22 mouse cellular contexts compared by ENCODE assay signal in the genomic region with DNA sequence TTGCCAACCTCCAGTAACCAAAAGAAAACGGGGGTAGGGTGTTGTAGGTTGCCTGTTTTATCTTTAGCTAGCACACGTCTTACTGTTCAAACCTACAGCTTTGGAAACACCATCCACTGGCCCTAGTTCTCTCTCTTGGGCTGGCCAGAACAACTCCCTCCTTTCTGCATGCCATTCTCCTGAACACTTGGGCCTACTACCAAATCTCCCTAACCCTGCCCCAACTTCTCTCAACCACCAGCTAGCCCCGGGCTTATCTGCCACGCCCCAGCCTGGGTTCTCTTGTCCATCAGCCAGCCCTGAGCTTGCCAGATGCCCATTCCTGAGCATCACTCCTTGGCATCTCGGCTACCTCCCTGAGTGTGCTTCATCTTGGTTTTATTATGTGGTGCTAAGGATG. TPM values are rescaled to one million over a fixed set of nuclear protein-coding genes. Genes with fewer than 3 reads are reported as not detected.
DNase-seq lines count a peak whose midpoint lies in the region; ATAC-seq and TF ChIP-seq lines count a peak whose summit lies in the region.
"Had no signal": no experiment of that assay in that cellular context is flagged by ENCODE, and none has a peak within 500 bp of the region (broad histone marks: within the 10 kb centered on the region; RNA-seq: fewer than 3 reads in every experiment).

No protein-coding gene starts in this region.

- no peak overlapping the region for H3K4me3 ChIP-seq in liver, embryonic 11.5 days (ENCODE audit: low read depth, low read length)
- no peak overlapping the region for H3K4me3 ChIP-seq in liver, postnatal 0 days (ENCODE audit: low read depth, low read length)
- no peak overlapping the region for H3K4me3 ChIP-seq in forebrain, embryonic 15.5 days
- H3K4me3 ChIP-seq: embryonic facial prominence, embryonic 15.5 days; heart, embryonic 13.5 days; hindbrain, embryonic 15.5 days had no signal

- H3K4me1 ChIP-seq in liver, embryonic 11.5 days (replicated peaks; ENCODE audit: control insufficient read depth, insufficient read depth, low read length): peaks cover 3% of the 10 kb centered on the region; the same call in 1 of the 2 replicates
- no peaks in the 10 kb centered on the region for H3K4me1 ChIP-seq in liver, postnatal 0 days (ENCODE audit: insufficient read depth)
- no peaks in the 10 kb centered on the region for H3K4me1 ChIP-seq in forebrain, embryonic 15.5 days
- H3K4me1 ChIP-seq: hindbrain, embryonic 15.5 days had no signal

- DNase-seq in liver, embryonic 11.5 days (ENCODE audit: low spot score): no peak
- no peak for DNase-seq in liver, postnatal 0 days
- peak; percentile 47 for DNase-seq in 3134 (ENCODE audit: extremely low read depth, insufficient read length, low spot score)
- peak; percentile 63 for DNase-seq in NIH3T3 (ENCODE audit: low read depth)
- no peak for DNase-seq in layer of hippocampus, adult 9-11 months
- DNase-seq: adrenal gland, postnatal 10 days; cerebellum, adult 11 months; cerebellum, adult 8-10 months; cerebellum, postnatal 14 days; embryo, embryonic 11 days; heart, adult 11 months; heart, postnatal 36 days had no signal

- no peaks in the 10 kb centered on the region for H3K27me3 ChIP-seq in liver, embryonic 11.5 days (replicated peaks; ENCODE audit: control insufficient read depth, insufficient read depth, low read length)
- H3K27me3 ChIP-seq in liver, postnatal 0 days (ENCODE audit: insufficient read depth, low read length): no peaks in the 10 kb centered on the region
- H3K27me3 ChIP-seq in forebrain, embryonic 15.5 days: no peaks in the 10 kb centered on the region
- H3K27me3 ChIP-seq: embryonic facial prominence, embryonic 15.5 days; hindbrain, embryonic 15.5 days had no signal

- WGBS in liver, embryonic 11.5 days: 53% methylated on average over 5 of the region's 5 CpGs
- 55% methylated on average over 5 of the region's 5 CpGs for WGBS in liver, postnatal 0 days (ENCODE audit: insufficient replicate concordance)
- 84% methylated on average over 5 of the region's 5 CpGs for WGBS in forebrain, embryonic 15.5 days

- H3K4me2 ChIP-seq in liver, embryonic 11.5 days: no peak overlapping the region
- no peak overlapping the region for H3K4me2 ChIP-seq in liver, postnatal 0 days (ENCODE audit: low read depth, low read length)
- no peak overlapping the region for H3K4me2 ChIP-seq in forebrain, embryonic 15.5 days (replicated peaks)
- H3K4me2 ChIP-seq: embryonic facial prominence, embryonic 15.5 days; heart, embryonic 13.5 days; hindbrain, embryonic 15.5 days had no signal

- H3K36me3 ChIP-seq in liver, embryonic 11.5 days (ENCODE audit: control insufficient read depth, insufficient read depth, low read length): peaks cover 4% of the 10 kb centered on the region; the same call in 1 of the 2 replicates
- H3K36me3 ChIP-seq in liver, postnatal 0 days (replicated peaks; ENCODE audit: insufficient read depth, low read length): peaks cover 40% of the 10 kb centered on the region
- H3K36me3 ChIP-seq in forebrain, embryonic 15.5 days: peaks cover 25% of the 10 kb centered on the region

- H3K9ac ChIP-seq in liver, embryonic 11.5 days (ENCODE audit: low read depth, low read length): no peak overlapping the region
- H3K9ac ChIP-seq in liver, postnatal 0 days (replicated peaks): no peak overlapping the region
- no peak overlapping the region for H3K9ac ChIP-seq in forebrain, embryonic 15.5 days (replicated peaks)
- H3K9ac ChIP-seq: embryonic facial prominence, embryonic 15.5 days; heart, embryonic 13.5 days; hindbrain, embryonic 15.5 days had no signal

- 0 out of 2 replicates have a peak, but pooled peaks have one; percentile 39 for ATAC-seq in liver, embryonic 11.5 days (replicated peaks; ENCODE audit: low FRiP score)
- no peak for ATAC-seq in liver, postnatal 0 days
- ATAC-seq in megakaryocyte-erythroid progenitor cell, adult 5-6 weeks (replicated peaks; ENCODE audit: low FRiP score, low TSS enrichment, poor library complexity, severe bottlenecking): peak; percentile 35; the same call in 1 of the 2 replicates
- no peak for ATAC-seq in forebrain, embryonic 15.5 days (replicated peaks)
- ATAC-seq: forebrain, embryonic 16.5 days had no signal

- no peaks in the 10 kb centered on the region for H3K9me3 ChIP-seq in liver, embryonic 11.5 days (ENCODE audit: control insufficient read depth, low read length)
- H3K9me3 ChIP-seq in liver, postnatal 0 days (ENCODE audit: low read length): no peaks in the 10 kb centered on the region
- no peaks in the 10 kb centered on the region for H3K9me3 ChIP-seq in forebrain, embryonic 15.5 days
- H3K9me3 ChIP-seq: embryonic facial prominence, embryonic 15.5 days; heart, embryonic 13.5 days; hindbrain, embryonic 15.5 days had no signal

- TF ChIP-seq CTCF in liver, postnatal 0 days (IDR thresholded peaks at IDR 0.05; ENCODE audit: low read depth): no peak

- TF ChIP-seq EP300 in liver, postnatal 0 days (IDR thresholded peaks at IDR 0.05; ENCODE audit: low read depth): no peak

- no peak overlapping the region for H3K27ac ChIP-seq in liver, embryonic 11.5 days (ENCODE audit: low read depth, low read length)
- no peak overlapping the region for H3K27ac ChIP-seq in liver, postnatal 0 days (ENCODE audit: low read depth)
- H3K27ac ChIP-seq in forebrain, embryonic 15.5 days (replicated peaks): no peak overlapping the region
- H3K27ac ChIP-seq: embryonic facial prominence, embryonic 15.5 days; heart, embryonic 13.5 days; hindbrain, embryonic 15.5 days had no signal

RNA-seq across cellular contexts. Expression of a gene that starts 10.3 kb away (rescaled TPM):
- 0.12 and 0.30 TPM in 2 replicates for polyA plus RNA-seq in liver, embryonic 11.5 days (2014; fragmentation: Nextera tagmentation; extraction: Ambion mirVana)
- not detected in 2 replicates for polyA plus RNA-seq in liver, postnatal 0 days (2015; fragmentation: Nextera tagmentation; extraction: Ambion mirVana)
- total RNA-seq in megakaryocyte-erythroid progenitor cell, adult 5-6 weeks (2014; fragmentation: Nextera tagmentation): not detected in 2 replicates
- not detected in 2 replicates for total RNA-seq in megakaryocyte-erythroid progenitor cell, adult 5-6 weeks (2017)
- 0.27 and 0.38 TPM in 2 replicates for polyA plus RNA-seq in forebrain, embryonic 15.5 days (2015; fragmentation: Nextera tagmentation; extraction: Ambion mirVana)
- total RNA-seq: common myeloid progenitor, adult 5-6 weeks; gastrocnemius, adult 18-20 months; gastrocnemius, postnatal 25 days; heart, postnatal 36 days had no signal
- polyA plus RNA-seq: embryonic facial prominence, embryonic 15.5 days; heart, postnatal 0 days had no signal

RNA-seq across cellular contexts. Expression of a gene that starts 26.5 kb away (rescaled TPM):
- polyA plus RNA-seq in liver, embryonic 11.5 days (2014; fragmentation: Nextera tagmentation; extraction: Ambion mirVana): 56.8 and 58.1 TPM in 2 replicates
- polyA plus RNA-seq in liver, postnatal 0 days (2015; fragmentation: Nextera tagmentation; extraction: Ambion mirVana): 25.0 and 26.0 TPM in 2 replicates
- 27.0 and 57.4 TPM in 2 replicates for total RNA-seq in megakaryocyte-erythroid progenitor cell, adult 5-6 weeks (2014; fragmentation: Nextera tagmentation)
- total RNA-seq in megakaryocyte-erythroid progenitor cell, adult 5-6 weeks (2017): 8.8 and 15.2 TPM in 2 replicates
- polyA plus RNA-seq in forebrain, embryonic 15.5 days (2015; fragmentation: Nextera tagmentation; extraction: Ambion mirVana): 68.1 and 70.3 TPM in 2 replicates

RNA-seq across cellular contexts. Expression of a gene that starts 46.0 kb away (rescaled TPM):
- 15.3 and 16.1 TPM in 2 replicates for polyA plus RNA-seq in liver, embryonic 11.5 days (2014; fragmentation: Nextera tagmentation; extraction: Ambion mirVana)
- 22.6 and 22.9 TPM in 2 replicates for polyA plus RNA-seq in liver, postnatal 0 days (2015; fragmentation: Nextera tagmentation; extraction: Ambion mirVana)
- total RNA-seq in megakaryocyte-erythroid progenitor cell, adult 5-6 weeks (2014; fragmentation: Nextera tagmentation): 2.7 and 15.3 TPM in 2 replicates
- 1.8 and 2.7 TPM in 2 replicates for total RNA-seq in megakaryocyte-erythroid progenitor cell, adult 5-6 weeks (2017)
- polyA plus RNA-seq in forebrain, embryonic 15.5 days (2015; fragmentation: Nextera tagmentation; extraction: Ambion mirVana): 3.7 and 5.6 TPM in 2 replicates

Comparison
In these comparisons a context has a peak if more than half of its experiments do, and no peak if none do; other contexts are left out.
1. ATAC-seq: peak in liver, embryonic 11.5 days (single experiment) and megakaryocyte-erythroid progenitor cell, adult 5-6 weeks (single experiment); none in liver, postnatal 0 days (single experiment) and forebrain, embryonic 15.5 days (single experiment).
2. DNase-seq: peak in 3134 (single experiment) and NIH3T3 (single experiment); none in liver, embryonic 11.5 days (single experiment), liver, postnatal 0 days (single experiment) and layer of hippocampus, adult 9-11 months (single experiment).